Mouse (Mus musculus): ENCODE measurements around the gene Pld5. TPM values are rescaled to one million over a fixed set of nuclear protein-coding genes. Genes with fewer than 3 reads are reported as not detected.
A peak's percentile ranks its signal among the peaks of the same experiment; 100 is the strongest.

Gene Pld5
- total and polyA plus RNA-seq, 3 experiments: 0.38 to 1.2 (median 1.0) TPM

- no peak for DNase-seq
These were observed 328.3 kb downstream of the Pld5 start for GRCm38 (mm10) chr1:175946718-175947315.

GRCm38 (mm10) chr1:175943168-175943567 is 331.9 kb downstream of the Pld5 start:
- no peak for DNase-seq

- no peak for DNase-seq
These were observed 336.4 kb downstream of the Pld5 start for GRCm38 (mm10) chr1:175938731-175939130.

GRCm38 (mm10) chr1:175936282-175936737 is 338.8 kb downstream of the Pld5 start:
- peak; percentile 55 for DNase-seq

- DNase-seq: no peak
These were observed 343.7 kb downstream of the Pld5 start for GRCm38 (mm10) chr1:175931391-175931790.

DNA sequence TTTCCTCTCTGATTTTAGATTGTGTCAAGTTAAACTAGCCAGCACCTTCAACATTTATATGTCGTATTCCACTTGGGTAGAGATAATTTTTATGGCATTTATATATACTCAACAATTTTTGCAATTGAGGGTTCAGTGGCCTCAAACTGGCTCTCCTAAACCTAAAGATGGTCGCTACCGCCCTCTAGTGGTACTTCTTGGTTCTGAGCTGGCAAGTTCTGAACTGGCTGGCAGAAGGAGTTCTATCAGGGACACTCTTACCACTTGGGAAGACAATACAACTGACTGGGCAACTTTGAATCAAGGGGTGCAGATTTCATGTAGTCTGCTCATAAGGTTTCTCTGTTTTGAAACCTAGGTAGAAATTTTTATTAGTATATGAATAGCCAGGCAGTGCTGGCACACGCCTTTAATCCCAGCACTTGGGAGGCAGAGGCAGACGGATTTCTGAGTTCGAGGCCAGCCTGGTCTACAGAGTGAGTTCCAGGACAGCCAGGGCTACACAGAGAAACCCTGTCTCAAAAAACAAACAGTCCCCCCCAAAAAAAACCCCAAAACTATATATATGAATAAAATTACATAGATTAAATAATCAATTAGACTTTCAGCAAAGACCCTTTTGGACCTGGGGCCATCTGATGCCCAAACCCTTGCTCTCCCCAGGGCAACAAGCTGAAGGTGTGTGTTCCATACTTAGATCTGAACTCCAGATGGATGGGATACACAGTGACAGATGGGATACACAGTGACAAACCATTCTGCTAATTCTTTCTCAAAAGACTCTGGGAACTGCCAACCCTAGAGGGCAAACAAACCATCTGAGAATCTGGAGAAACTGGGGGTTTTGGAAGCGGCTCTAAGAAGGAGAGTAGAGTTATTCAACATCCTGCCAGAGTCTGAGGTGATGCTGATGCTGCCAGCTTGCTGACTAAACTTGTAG is 351.0 kb downstream of the Pld5 start:
- peak; percentile 71 for DNase-seq

GRCm38 (mm10) chr1:175921091-175921490 is 354.0 kb downstream of the Pld5 start:
- DNase-seq: no peak

DNA sequence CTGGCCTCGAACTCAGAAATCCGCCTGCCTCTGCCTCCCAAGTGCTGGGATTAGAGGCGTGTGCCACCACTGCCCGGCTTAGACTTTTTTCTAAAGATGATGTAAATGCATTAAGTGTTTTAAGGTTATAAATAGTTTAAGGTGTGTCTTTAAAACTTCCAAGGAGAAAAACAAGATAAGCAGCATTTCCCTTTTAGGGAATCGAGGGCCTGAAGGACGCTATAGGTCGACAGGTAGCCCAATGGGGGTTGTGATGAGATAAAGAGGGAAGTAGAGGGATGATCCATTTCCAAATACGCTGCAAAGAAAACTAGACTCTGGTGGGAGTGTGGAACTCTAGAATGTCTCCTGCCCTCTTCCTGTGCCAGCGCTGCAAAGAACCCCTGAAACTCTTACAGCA is 355.1 kb downstream of the Pld5 start, which contains the start of gene Gm38100:
TSS of gene Gm38100 (plus strand) at position 301 of the 400 bp plus-strand sequence.
- no peak for DNase-seq

- no peak for DNase-seq
These were observed 361.3 kb downstream of the Pld5 start for GRCm38 (mm10) chr1:175913728-175914303.
